Mouse (Mus musculus) kidney, postnatal 0 days (tissue): ENCODE data around the gene Gipc1. TPM values are rescaled to one million over a fixed set of nuclear protein-coding genes. Genes with fewer than 3 reads are reported as not detected.

Experiments used
- ATAC-seq: fragments of 200-750 bp; cut with Nextera tagmentation; replicated peaks from 2 replicates; pipeline ENCODE4 v1.8.0; 2017; ENCODE audit warnings: low read depth, moderate number of reproducible peaks, moderate TSS enrichment, moderate library complexity; ENCODE audit not compliant: low FRiP score
- DNase-seq: peaks from one replicate; pipeline ENCODE4 v3.0.0-alpha.2; 2016; ENCODE audit warnings: low spot score
- H3K27ac ChIP-seq: fragments of 300-500 bp; sonication (generic); 2 replicates; pipeline ENCODE4 v1.5.1; 2014; ENCODE audit warnings: mild to moderate bottlenecking
- H3K27me3 ChIP-seq: fragments of 300-500 bp; sonication (generic); 2 replicates; pipeline ENCODE4 v1.6.1; 2014; ENCODE audit warnings: low read length, mixed read lengths; ENCODE audit not compliant: insufficient read depth
- H3K36me3 ChIP-seq: fragments of 300-500 bp; sonication (generic); 2 replicates; pipeline ENCODE4 v1.6.1; 2014; ENCODE audit warnings: low read length, mixed read lengths; ENCODE audit not compliant: insufficient read depth
- H3K4me1 ChIP-seq: fragments of 300-500 bp; sonication (generic); replicated peaks from 2 replicates; pipeline ENCODE4 v1.6.1; 2014; ENCODE audit warnings: antibody characterized with exemption, low read length, mixed read lengths; ENCODE audit not compliant: insufficient read depth
- H3K4me2 ChIP-seq: fragments of 300-500 bp; sonication (generic); 2 replicates; pipeline ENCODE4 v1.6.1; 2014; ENCODE audit warnings: mild to moderate bottlenecking, low read length, moderate library complexity, mixed read lengths
- H3K4me3 ChIP-seq: fragments of 300-500 bp; sonication (generic); replicated peaks from 2 replicates; pipeline ENCODE4 v1.5.1; 2014; ENCODE audit warnings: low read depth, low read length
- H3K9ac ChIP-seq: fragments of 300-500 bp; sonication (generic); 2 replicates; pipeline ENCODE4 v1.6.1; 2014; ENCODE audit warnings: low read depth, low read length
- H3K9me3 ChIP-seq: fragments of 300-500 bp; sonication (generic); replicated peaks from 2 replicates; pipeline ENCODE4 v1.6.1; 2016; ENCODE audit warnings: low read length, inconsistent platforms, mixed read lengths
- CTCF ChIP-seq: IDR thresholded peaks from 2 replicates; pipeline ENCODE4 v1.5.1; 2016; ENCODE audit warnings: antibody characterized with exemption, low read depth, mild to moderate bottlenecking, moderate library complexity
- WGBS: fragments of 180-500 bp; shearing (Covaris S2); extraction: QIAGEN DNeasy Blood & Tissue Kit; methylation state at CpG from one replicate; pipeline ENCODE4 v1.1.7; 2014; 5-methylcytosine and 5-hydroxymethylcytosine counted together
- polyA plus RNA-seq: library from polyadenylated mRNA; unstranded; fragments of >200 nt; fragmentation: Nextera tagmentation; extraction: Ambion mirVana; gene quantifications from 2 replicates; pipeline ENCODE4 v1.2.1, GENCODE M21; 2015

The Gipc1 gene
- polyA plus RNA-seq, 1 experiment from 2014 or later: 197 TPM

DNA sequence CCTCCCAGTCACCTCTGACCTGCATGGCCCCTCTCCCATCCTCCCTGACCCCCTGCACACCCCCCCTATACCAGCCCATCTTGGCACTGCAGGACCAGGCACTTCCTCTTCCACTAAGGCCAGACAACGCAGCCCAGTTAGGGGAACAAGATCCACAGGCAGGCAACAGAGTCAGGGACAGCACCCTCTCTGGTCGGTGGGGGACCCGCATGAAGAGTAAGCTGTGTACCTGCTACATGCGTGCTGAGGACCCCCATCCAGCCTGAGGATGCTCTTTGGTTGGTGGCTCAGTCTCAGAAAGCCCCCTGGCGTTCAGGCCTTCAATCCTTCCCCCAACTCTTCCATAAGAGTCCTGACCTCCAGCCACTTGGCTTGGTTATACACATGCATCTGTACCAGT, 53.9 kb downstream of the Gipc1 start:
- H3K4me1 ChIP-seq: no peaks in the 10 kb centered on the region
- no peaks in the 10 kb centered on the region for H3K9me3 ChIP-seq
- H3K36me3 ChIP-seq: no peaks in the 10 kb centered on the region
- 63% methylated on average over 5 of the region's 5 CpGs for WGBS
- DNase-seq (no peak), ATAC-seq (no peak)
- no peak overlapping the region for H3K27ac ChIP-seq
- H3K27me3 ChIP-seq: no peaks in the 10 kb centered on the region
- H3K4me3 ChIP-seq: no peak overlapping the region
- no peak for TF ChIP-seq CTCF
- no peak overlapping the region for H3K4me2 ChIP-seq
- H3K9ac ChIP-seq: no peak overlapping the region

GRCm38 (mm10) chr8:83707554-83707953, 55.1 kb downstream of the Gipc1 start:
- no peak for DNase-seq
- no peak for ATAC-seq
- no peak for TF ChIP-seq CTCF
- H3K9ac ChIP-seq: no peak overlapping the region
- H3K27ac ChIP-seq: no peak overlapping the region
- no peaks in the 10 kb centered on the region for H3K36me3 ChIP-seq
- H3K4me3 ChIP-seq: no peak overlapping the region
- no peaks in the 10 kb centered on the region for H3K27me3 ChIP-seq
- WGBS: 74% methylated on average over 8 of the region's 8 CpGs
- no peak overlapping the region for H3K4me2 ChIP-seq
- H3K4me1 ChIP-seq: no peaks in the 10 kb centered on the region
- H3K9me3 ChIP-seq: no peaks in the 10 kb centered on the region

Other genes with a start within 250 kb of the Gipc1 start
- 138 and 139 TPM in 2 replicates for gene Scoc, start 194.3 kb upstream of the Gipc1 start, polyA plus RNA-seq
- gene Olfr370, start 116.9 kb upstream of the Gipc1 start, polyA plus RNA-seq: not detected in 2 replicates
- 502 and 515 TPM in 2 replicates for gene Ndufb7, start 86.0 kb upstream of the Gipc1 start, polyA plus RNA-seq
- gene Tecr, start 44.7 kb upstream of the Gipc1 start, polyA plus RNA-seq: 560 and 574 TPM in 2 replicates
- 30.2 and 35.3 TPM in 2 replicates for gene Dnajb1, start 44.5 kb upstream of the Gipc1 start, polyA plus RNA-seq
- gene Ptger1, start 14.0 kb downstream of the Gipc1 start, polyA plus RNA-seq: 9.4 and 9.8 TPM in 2 replicates
- 31.0 and 33.2 TPM in 2 replicates for gene Pkn1, start 46.5 kb downstream of the Gipc1 start, polyA plus RNA-seq
- gene Ddx39, start 62.5 kb downstream of the Gipc1 start, polyA plus RNA-seq: 110 and 128 TPM in 2 replicates
- 37.8 and 40.8 TPM in 2 replicates for gene Adgre5, start 88.6 kb downstream of the Gipc1 start, polyA plus RNA-seq
- gene Adgrl1, start 247.4 kb downstream of the Gipc1 start, polyA plus RNA-seq: 11.5 and 14.4 TPM in 2 replicates